Mouse (Mus musculus): ENCODE results near the gene Rasal2.
"Not testable (repeated sequence)": the region's sequence is repeated elsewhere in the genome, so short reads cannot be mapped to it uniquely, and the experiment has no call there.

The Rasal2 gene

DNA sequence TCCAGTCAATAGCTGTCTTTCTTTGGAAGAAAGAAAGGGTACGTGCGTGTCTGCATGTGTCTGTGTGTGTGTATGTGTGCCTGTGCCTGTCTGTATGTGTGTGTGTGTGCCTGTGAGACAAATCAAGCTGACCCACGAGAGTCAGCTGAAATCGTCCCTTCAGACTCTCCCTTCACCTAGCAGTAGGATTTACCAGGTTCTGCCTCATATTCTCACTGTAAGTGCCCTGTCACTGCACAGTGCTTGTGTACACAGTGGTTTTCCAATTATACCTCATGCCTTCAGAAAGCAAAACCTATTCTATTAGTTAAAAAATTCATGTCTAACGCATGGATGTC is 168.0 kb downstream of the Rasal2 start:
- DNase-seq (ENCODE audit: low read depth, low spot score): no peak

DNA sequence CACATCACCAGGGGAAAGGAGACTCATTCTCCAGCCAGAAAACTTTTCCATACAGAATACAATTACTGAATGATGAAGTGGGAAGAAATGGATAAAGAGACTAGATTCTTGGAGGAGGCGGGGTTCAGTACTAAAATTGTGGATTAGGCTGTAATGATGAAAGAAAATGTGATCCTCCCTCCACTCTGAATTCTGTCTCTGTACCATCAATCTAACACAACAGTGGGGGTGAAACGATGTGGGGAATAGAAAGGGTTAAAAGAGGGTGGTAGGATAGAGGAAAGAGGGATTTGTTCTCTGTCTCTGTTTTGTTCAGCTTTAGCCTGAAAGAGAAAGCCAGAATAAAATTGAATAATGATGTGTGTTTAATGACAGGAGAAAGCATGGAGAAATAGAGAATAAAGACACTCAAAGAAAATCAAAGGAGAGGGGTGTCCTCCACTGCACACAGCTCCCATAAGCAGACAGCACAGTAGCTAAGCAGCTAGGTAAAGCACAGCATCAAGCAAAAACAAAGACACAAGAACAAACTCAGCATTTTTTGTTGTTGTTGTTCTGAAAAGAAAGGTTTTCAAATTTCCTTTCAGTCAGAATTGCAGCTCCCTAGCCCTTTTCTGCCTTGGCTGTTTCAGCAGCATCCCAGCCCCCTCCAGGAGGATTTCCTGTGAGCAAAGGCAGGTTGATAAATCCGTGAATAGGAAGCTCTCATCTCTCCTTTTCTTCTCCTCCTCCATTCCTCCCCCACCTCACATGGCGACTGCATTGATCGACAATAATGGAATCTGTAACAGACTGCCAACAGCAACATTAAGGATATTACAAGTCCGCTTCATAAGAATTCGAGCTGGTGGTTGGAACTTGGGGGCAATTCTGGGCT is 168.6 kb downstream of the Rasal2 start:
- no peak for DNase-seq (ENCODE audit: low read depth, low spot score)

DNA sequence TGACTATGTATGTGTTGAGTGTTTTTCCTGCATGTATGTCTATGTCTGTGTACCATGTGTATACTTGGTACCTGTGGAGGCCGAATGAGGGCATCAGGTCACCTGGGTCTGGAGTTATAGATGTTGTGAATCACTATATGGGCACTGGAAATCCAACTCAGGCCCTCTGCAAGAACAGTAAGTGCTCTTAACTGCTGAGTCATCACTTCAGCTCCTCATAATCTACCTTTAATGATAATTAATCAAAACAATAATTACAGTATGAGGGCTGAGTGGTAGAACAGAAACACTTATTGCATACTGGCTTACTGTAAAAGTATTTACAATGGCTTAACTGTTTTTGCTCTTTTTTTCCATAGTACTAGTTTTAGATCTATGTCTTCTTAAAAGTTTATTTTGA is 172.7 kb downstream of the Rasal2 start:
- no peak for DNase-seq (ENCODE audit: low read depth, low spot score)

DNA sequence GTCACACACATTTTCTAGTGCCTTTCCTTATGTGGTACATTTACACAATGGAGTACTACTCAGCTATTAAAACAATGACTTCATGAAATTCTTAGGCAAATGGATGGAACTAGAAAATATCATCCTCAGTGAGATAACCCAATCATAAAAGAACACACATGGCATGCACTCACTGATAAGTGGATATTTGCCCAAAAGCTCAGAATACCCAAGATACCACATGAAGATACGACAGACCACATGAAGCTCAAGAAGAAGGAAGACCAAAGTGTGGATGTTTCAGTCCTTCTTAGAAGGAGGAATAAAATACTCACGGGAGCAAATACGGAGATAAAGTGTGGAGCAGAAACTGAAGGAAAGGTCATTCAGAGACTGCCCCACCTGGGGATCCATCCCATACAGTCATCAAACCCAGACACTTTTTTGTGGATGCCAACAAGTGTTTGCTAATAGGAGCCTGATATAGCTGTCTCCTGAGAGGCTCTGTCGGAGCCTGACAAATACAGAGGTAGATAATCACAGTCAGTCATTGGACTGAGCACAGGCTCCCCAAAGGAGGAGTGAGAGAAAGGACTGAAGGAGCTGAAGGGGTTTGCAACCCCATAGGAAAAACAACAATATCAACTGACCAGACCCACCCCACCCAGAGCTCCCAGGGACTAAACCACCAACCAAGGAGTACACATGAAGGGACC is 175.6 kb downstream of the Rasal2 start:
- not testable (repeated sequence) for DNase-seq (ENCODE audit: low read depth, low spot score)

DNA sequence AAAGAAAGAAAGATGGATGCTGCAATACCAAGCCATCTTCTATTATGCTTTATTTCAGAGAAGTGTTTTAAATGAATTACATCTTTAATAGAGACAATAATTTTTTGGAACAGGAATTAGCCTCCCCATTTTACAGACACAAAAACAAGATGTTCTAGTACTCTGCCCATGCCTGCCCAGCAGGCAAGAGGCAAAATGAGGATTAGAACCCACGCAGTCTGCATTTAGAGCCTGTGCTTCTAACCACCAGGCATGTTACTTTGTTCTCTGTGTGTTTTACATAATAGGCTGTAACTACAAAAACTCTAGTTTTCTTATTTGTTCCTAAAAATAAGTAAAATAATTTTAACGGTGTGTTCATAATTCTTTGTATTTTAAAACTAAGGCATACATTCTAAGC is 178.9 kb downstream of the Rasal2 start:
- no peak for DNase-seq (ENCODE audit: low read depth, low spot score)

DNA sequence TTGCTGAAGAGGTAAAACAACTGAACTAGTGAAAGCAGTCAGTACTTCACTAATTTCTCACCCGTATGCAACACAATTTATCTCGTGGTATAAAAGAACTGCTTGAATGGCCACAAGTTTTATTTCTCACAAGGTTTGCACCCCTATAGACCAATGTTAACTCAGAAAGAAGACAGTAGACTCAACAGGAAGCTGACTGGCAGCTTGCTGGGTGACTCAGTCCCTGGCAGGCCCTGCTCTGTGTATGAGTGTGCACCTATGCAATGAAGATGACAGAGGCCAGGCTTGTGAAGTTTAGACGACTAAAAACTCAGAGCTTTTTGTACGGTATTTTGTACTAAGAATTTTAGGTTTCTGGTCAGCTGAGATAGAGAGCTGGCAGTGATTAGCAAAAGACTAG is 180.0 kb downstream of the Rasal2 start:
- DNase-seq (ENCODE audit: low read depth, low spot score): no peak

DNA sequence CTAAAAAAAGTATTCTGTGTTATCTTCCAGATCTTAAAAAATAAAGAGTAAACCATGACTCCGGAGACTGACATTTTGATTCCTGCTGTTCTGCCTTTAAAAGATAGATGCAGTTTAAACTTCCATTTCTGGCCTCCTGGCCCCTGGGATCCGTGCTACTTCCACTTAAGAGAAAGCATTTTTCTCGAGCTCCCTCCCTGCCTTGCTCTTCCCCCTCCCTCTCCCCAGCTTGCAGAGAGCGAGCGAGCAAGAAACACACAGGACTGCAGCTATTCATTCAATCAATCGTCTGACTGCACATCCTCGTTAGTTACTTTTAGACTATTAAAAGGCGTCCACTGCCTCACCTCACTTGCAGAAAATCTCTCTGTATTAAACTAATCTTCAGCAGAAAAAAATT is 181.4 kb downstream of the Rasal2 start:
- no peak for DNase-seq (ENCODE audit: low read depth, low spot score)

DNA sequence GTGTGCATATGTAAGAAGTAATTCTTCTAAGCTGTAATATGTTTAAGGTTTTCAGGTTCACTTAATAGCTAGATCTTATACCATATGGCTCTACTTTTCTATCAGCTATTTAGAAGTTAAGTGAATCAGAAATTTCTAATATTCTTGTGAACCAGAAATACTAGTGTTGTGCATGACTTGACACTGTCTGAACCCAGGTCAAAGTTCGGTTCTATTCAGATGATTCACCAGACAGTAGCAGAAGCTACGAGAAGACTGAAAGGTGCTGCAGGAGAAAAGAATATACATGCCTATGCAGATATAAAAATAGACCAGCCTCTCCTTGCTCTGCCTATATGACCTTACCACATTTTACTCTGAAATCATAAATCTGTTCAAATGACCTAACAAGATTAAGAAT is 182.0 kb downstream of the Rasal2 start:
- DNase-seq (ENCODE audit: low read depth, low spot score): no peak

DNA sequence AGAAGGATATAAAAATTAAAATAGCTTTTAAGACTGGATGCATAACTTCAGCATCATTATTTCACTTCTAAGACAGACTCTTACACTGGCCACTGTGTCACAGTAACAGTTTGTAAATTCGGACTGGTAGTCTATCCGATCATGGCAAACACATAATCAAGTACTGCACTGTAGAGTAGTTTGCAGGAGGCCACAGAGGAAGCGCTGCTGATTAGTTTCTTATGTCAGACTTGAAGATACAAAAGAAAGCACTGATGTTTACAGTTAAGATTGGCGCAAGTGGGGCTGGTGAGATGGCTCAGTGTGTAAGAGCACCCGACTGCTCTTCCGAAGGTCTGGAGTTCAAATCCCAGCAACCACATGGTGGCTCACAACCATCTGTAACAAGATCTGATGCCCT is 187.4 kb downstream of the Rasal2 start:
- no peak for DNase-seq (ENCODE audit: low read depth, low spot score)

DNA sequence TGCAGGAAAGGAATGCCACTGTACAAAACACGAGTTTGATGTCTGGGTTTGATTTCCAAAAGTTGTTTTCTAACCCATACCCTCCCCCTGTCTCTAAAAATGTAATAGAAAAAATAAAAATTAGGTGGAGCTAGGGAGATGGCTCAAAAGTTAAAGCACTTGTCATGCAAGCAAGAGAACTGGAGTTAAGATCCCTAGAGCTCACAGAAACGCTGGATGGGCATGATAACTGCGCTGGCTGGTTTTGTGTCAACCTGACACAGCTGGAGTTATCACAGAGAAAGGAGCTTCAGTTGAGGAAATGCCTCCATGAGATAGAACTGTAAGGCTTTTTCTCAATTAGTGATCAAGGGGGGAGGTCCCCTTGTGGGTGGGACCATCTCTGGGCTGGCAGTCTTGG is 191.5 kb downstream of the Rasal2 start:
- DNase-seq (ENCODE audit: low read depth, low spot score): no peak

DNA sequence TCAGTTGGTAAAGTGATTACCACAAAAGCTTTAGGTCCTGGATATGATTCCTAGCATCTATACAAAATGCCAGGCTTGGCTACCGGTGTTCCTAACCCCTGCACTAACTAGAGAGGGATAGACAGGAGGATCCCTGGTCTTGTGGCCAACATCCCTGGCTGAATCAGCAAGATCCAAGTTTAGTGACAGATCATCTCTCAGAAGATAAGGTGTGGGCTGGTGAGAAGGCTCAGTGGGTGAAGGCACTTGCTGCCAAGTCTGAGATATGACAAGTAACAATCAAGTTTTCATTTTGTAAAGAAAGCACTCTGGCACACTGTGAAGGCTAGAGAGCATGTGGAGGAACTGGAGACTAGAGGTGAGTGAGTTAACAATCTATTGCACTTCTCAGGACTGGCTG is 191.9 kb downstream of the Rasal2 start:
- no peak for DNase-seq (ENCODE audit: low read depth, low spot score)

DNA sequence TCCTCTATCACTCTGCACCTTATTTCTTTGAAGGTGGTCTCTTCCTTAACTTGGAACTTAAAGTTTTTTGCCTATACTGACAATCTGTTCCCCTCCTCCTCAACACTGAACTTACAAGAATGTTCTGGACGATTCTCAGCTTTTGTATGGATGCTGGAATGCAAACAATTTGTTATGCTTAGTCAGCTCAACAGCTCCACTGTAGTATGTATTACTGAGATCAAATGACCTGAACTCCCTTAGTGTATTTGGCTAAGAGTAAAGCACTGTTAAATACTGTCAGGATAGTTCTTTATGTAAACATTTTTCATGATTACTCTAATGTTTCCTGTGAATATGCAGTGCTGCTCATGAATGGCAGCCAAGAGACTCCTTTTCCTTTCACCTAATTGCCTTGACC is 203.6 kb downstream of the Rasal2 start:
- no peak for DNase-seq (ENCODE audit: low read depth, low spot score)

DNA sequence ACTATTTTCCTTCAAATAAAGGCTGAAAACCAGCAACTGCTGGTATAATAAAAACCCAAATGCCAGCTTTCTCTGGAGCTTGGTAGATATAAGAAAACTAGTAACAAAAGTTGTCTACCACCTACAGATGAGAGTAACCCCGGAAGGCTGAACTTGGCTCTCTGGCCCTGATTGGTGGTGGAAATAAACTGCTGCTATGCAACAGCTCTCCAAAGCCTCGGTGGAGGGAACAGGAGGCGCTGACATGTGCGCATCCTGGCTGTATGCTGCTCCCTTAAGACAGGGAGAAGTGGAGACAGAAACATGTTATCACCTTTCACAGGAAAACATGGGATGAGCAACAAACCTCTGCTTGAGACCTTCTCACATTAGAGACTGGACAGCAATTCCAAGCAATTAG is 206.7 kb downstream of the Rasal2 start:
- DNase-seq (ENCODE audit: low read depth, low spot score): no peak

DNA sequence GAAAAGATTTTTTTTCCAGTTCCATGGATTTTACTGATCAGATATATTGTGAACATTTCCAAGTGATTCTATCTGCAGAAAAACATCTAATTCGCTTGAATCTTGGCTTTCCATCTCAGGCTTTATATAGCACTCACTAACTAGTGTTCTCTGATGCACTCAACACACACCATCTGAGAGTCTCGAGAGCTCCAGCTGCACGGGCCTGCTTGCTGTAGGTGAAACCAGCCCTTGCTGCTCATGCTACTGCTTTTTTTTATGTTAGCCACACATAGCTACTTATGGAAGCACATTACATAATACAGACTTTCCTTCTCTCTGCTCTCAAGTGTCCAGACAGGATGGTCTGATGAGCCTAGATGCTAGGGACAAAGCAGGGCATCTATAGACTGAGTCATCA is 229.4 kb downstream of the Rasal2 start:
- no peak for DNase-seq (ENCODE audit: low read depth, low spot score)

DNA sequence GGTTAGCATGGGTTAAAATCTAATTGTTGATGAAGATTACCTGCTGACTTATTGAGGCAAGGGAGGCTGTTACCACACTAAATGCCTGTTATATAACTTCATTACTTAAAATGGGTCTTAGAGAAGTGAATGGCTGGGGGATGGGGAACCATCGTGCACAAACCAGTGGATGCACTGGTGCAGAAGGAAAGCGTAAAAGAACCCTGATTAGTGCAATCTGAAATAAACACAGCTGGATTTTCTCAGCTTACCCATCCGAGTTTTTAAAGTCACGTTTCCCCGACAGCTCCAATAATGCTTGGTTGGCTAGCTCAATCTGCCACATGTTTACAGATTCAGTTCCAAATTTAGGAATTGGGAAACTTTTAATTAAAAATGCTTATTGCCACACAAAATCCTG is 230.0 kb downstream of the Rasal2 start:
- no peak for DNase-seq (ENCODE audit: low read depth, low spot score)

DNA sequence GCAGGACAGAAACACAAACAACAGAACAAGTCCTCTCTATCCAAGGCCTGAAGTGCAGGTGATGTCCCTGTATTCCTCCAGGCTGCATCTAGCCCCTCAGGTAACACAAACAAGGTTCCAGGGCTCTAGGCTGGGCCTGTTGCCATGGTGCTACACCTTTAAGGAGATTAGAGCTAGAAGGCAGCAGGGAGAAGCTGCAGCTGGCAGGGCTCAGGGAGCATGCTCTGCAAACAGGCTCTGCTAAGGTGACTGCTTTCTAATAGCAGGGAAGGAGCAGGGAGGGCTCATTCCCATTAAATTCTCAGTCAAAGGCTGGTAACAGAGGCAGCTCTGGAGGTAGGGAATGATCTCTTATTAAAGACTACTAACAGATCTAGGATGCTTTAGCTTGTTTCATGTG is 231.3 kb downstream of the Rasal2 start:
- peak; percentile 71 for DNase-seq (ENCODE audit: low read depth, low spot score)

DNA sequence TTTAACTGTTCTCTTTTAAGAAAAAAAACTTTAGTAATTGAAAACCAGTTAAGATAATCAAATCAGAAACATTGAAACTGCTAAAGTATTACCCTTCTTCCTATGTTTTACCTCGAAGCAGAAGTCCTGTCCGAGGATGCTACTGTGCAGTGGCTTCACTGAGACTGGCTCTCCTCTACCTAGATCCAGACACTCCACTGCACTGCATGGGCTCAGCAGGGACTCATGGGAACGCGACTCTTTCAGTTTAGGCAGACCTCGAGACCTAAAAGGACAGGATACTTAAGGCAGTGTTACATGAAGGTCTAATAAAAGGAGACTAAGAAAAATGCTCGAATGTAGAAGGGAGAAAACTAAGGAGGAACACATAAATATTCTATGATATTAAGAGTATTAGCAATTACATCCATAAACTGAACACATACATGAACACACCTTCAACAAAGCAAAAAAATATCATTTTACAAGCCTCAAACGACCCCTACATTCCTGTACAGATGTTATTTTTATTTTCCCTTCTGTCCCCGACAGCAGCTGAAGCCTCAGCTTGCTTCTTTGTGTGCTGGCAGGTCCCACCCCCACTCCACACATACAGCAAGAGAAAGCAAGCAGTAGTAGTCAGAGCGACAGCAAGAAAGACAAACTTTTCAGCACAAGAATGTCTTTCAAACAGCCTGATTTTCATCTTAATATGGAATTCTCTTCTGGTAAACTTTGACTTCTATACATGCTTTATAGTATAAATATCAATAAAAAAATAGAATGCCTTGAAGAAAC is 233.2 kb downstream of the Rasal2 start:
- no peak for DNase-seq (ENCODE audit: low read depth, low spot score)

DNA sequence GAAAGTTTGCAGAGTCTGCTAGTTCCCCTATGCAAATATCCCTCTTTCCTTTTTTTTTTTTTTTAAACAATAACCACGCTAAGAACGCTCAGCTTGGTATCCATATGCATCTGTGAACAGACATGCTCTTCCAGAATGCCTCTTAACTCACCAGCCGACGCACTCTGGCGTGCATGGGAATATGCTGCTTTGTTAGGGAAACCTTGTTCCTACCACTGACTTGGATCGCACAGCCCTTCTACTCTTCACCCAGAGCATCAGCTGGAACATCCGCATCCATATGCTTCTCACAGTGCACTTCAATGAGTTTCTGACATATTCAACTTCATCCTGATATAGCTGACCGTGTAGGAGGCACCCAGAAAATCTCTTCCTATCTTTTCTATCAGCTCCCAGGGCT is 243.1 kb downstream of the Rasal2 start:
- no peak for DNase-seq (ENCODE audit: low read depth, low spot score)

DNA sequence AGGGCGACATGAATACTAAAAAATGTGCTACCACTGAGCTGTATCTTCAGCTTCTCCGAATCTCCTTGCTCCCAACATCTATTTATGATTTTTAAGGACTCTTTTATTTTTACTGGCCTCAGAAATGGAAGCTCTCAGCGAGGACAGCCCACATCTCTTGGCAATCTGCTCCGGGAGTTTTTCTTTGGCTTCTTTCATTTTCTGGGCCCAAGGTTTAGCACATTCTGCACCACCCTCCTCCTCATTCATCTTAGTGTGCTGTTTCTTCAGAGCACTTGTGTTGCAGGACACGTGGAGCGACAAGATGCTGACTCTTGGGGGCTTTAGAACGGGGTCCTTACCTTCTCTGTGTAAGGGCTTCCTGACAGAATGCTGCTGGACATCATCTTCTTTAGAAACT is 243.5 kb downstream of the Rasal2 start:
- DNase-seq (ENCODE audit: low read depth, low spot score): no peak

DNA sequence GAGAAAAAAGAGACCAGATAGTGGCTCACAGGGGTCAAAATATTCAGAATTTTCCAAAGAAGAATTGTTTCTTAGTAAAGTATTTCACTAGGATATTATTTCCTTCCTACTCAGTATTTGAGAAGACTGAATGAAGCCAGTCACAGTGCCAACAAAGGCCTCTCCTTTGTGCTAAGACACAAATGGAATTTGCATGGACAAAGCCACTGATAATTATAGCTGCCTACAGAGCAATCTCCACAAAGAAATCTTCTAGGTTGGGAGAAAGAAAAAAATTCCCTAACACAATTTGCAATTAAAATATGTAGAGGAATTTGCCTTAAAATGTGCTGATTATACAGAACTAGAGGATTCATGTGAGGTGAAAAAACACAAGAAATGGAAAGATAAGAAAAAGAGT is 258.6 kb downstream of the Rasal2 start:
- DNase-seq (ENCODE audit: low read depth, low spot score): no peak

DNA sequence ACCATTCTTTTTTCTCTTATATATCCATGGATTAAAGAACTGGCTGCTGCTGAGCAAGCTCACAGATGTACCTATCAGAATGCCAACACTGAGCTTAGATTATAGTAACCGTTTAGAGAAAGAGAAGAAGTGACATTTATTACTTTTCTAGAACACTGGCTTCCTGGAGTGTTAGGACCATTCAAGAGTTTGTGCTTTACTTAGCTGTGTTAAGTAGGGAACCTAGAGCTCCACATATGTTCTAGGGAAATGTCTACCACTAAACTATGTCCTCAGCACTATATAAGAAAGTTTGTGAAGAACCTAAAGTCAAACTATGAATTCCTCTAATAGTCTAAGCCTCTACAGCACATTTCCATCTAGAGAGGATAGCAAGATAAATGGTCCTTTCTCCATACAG is 262.3 kb downstream of the Rasal2 start:
- DNase-seq (ENCODE audit: low read depth, low spot score): no peak

DNA sequence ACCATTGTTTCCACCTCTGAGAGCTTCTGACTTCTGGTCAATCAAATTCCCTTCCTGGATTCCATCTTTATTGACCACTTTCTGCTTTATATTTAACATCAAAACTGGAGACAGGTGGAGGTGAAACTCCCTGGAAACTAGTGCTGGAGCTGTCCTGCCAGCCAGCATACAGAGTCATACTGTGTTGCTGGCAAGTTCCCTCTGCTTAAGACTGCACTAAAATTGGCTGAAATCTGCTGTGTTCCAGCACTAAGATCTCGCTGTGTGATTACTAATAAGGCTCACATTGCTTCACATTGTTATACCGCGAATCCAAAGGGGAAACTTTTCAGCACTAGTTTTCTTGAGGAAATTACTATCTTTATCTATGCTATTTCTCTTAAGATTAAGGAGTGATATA is 267.8 kb downstream of the Rasal2 start:
- DNase-seq (ENCODE audit: low read depth, low spot score): no peak

Measured in retina, adult 2 months (tissue).